Mouse (Mus musculus) lung, postnatal 14 days (tissue): ENCODE results near the gene Il4i1.

Experiments used
- DNase-seq: peaks from one replicate; pipeline ENCODE4 v3.0.0; 2021

The Il4i1 gene

GRCm38 (mm10) chr7:44850789-44851624 is 34.8 kb downstream of the Il4i1 start:
- DNase-seq, result no peak

DNA sequence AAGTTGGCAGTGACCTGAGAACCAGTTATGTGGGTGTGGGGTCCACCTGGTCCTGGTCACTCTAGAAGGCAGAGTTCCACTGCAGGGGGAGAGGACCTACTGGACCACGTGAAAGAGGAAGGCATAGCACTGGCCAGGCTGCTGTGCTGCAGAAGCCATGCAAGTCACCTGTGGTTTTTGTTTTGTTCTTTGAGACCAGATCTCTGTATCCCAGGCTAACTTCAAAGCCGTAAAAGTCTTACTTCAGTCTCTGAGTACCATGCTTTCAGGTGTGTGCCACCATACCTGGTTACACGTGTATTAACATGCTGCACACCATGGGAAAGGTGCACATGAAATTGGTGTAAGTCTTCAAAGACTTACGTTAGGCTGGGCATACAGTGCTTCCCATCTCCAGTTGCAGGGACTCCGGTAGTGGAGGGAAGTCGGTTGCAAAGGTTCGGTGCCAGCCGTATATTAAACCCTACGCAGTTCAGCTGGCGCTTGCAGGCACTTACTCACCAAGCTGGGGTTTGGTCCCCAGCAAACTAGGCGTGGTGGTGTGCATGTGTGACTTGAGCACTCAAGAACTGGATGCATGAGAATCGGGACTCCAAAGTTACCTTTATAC is 35.5 kb downstream of the Il4i1 start:
- DNase-seq, result no peak

- no peak for DNase-seq
Measured at GRCm38 (mm10) chr7:44852259-44853027, 36.3 kb downstream of the Il4i1 start.

GRCm38 (mm10) chr7:44853065-44853464 is 36.9 kb downstream of the Il4i1 start:
- no peak for DNase-seq

DNA sequence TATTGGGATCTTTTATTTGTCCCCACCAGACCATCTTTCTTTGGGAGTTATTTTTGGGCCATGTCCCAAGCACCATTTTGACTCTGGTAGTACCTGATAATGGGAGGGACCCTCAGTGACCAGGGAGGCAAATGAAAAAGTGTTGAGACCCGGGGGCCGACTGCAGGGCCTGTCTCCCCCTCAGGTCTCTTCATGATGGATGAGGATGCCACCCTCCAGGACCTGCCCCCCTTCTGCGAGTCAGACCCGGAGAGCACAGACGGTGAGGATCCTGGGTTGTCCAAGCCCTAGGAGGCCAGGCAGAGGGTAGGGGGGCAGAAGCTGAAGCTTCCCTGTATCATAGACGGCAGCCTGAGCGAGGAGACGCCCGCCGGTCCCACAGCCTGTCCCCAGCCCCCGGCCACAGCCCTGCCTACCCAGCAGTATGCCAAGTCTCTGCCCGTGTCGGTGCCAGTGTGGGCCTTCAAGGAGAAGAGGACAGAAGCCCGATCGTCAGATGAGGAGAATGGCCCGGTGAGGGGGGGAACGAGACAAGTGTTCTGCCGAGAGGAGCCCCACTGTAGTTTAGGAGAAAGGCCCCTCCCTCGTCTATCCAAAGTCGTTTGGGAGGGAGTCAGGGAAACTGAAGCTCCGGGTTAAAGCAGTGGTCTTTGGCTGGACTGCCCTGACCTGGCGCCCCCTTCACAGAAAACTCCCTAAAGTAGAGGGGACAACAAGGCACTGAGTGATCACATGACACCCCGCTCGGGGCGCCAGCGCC is 37.6 kb downstream of the Il4i1 start:
- no peak for DNase-seq

- DNase-seq, result peak; percentile 83
Measured at GRCm38 (mm10) chr7:44854356-44855031, 38.3 kb downstream of the Il4i1 start.

DNA sequence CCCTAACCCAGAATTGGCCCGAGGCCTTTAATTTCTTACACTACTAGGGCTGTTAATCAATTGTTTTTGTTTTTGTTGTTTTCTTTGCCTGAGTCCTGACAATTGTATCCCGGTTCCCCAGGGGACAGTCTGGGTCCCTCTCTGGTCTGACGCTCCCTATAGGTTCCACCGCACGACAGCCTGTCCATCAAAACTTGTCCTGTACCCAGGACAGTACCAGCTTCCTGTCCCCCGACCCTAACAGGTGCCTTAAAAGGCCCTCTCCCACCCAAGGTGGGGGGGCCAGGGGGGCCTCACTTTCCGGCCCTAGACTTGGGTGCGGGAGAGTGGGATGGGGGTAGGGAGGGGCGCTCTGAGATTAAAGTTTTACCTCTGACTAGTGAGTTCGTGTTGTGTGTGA is 38.8 kb downstream of the Il4i1 start:
- no peak for DNase-seq

DNA sequence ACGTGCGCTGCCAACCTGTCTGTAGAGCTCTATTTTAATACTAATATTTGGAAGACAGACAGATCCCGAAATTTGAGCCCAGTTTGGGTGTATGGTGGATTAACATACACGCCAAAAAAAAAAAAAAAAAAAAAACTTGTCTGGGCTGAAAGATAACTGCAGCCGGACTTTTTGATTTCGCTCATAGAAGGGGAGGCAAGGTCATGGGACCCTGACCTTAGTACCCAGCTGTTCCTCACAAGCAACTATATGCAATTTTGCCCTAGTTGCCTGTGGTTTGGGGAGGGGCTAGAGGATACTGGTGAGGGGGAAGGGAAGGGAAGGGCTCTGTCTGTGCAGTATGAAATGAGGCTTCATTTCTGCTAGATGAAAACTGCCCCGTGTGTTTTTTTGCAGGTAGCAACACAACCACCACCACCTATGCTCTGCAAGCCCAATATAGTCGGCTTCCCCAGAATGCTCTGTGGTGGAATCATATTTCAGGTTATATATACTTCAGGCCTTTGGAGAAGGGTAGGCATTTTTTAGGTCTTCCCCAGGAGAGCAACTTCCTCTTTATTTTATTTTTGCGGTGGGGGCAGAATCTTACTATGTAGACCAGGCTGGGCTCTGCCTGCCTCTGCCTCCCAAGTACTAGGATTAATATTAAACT is 40.2 kb downstream of the Il4i1 start:
- no peak for DNase-seq

DNA sequence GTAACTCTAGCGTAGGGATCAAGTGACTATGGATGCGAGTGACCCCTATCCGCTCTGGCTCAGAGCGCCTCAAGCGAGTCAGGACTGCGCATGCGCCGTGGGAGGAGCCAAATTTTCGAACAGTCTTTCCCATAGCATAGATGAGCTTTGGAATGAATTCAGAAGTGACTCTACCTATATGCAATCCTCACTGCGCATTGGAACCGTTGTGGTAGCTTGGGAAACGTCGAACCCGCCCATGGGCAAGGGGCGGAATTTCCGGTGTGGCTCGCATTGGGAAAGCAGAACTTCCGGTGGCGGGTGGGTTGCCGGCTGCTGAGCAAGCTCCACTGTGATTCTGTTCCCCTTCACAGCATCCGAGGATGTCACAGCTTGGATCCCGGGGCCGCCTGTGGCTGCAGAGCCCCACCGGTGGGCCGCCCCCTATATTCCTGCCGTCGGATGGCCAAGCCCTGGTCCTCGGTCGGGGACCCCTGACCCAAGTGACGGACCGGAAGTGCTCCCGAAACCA is 40.9 kb downstream of the Il4i1 start, which contains the start of gene Pnkp:
TSS of gene Pnkp (plus strand) at position 98 of the 511 bp plus-strand sequence.
- peak; percentile 85 for DNase-seq

- peak; percentile 50 for DNase-seq
Measured at GRCm38 (mm10) chr7:44857905-44858304, 41.7 kb downstream of the Il4i1 start.

GRCm38 (mm10) chr7:44859896-44860295 is 43.7 kb downstream of the Il4i1 start:
- DNase-seq, result no peak

DNA sequence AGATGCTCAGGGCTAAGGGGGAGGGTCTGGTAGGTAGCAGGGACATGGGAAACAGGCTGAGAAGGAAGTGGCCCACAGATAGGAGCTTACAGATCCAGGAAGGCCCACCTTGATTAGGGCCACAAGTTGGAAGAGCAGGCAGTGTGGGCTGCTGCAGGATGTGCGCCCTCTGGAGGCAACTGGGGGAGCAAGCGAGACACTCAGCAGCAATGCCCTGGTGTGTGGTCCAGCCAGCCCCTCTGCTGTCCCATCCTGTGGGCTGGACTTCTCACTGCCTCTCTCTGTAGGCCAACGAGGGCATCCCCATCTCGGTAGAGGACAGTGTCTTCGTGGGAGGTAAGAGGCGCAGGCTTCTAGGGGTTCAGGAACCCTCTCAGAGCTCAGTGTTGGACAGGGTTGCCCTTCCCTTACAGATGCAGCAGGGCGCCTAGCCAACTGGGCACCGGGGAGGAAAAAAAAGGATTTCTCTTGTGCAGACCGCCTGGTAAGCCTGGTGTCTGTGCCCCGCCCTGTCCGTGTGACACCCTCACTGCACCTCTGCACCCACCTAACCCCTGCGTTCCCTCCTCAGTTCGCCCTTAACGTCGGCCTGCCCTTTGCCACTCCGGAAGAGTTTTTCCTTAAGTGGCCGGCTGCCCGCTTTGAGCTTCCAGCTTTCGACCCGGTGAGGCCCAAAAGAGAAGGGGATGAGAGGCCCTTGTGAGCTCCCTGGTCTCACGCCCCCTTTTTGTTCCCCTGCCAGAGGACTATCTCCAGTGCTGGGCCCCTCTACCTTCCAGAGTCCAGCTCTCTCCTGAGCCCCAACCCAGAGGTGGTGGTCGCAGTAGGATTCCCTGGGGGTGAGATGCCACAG is 44.6 kb downstream of the Il4i1 start:
- DNase-seq, result peak; percentile 78

DNA sequence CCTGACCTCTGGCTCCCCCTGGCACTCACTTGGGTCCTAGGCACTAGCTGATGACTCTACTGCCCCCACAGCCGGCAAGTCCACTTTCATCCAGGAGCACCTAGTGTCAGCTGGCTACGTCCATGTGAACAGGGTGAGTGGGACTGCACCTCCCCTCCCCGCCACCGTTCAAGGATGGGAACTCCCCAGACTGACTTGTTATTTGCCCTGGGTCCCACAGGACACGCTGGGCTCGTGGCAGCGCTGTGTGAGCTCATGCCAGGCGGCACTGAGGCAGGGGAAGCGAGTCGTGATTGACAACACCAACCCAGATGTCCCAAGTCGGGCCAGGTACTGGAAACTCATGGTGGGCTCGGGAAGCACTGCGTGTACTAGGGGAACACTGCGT is 45.2 kb downstream of the Il4i1 start:
- no peak for DNase-seq

GRCm38 (mm10) chr7:44862434-44862833 is 46.2 kb downstream of the Il4i1 start:
- DNase-seq, result no peak

GRCm38 (mm10) chr7:44863210-44863609 is 47.0 kb downstream of the Il4i1 start:
- DNase-seq, result no peak

DNA sequence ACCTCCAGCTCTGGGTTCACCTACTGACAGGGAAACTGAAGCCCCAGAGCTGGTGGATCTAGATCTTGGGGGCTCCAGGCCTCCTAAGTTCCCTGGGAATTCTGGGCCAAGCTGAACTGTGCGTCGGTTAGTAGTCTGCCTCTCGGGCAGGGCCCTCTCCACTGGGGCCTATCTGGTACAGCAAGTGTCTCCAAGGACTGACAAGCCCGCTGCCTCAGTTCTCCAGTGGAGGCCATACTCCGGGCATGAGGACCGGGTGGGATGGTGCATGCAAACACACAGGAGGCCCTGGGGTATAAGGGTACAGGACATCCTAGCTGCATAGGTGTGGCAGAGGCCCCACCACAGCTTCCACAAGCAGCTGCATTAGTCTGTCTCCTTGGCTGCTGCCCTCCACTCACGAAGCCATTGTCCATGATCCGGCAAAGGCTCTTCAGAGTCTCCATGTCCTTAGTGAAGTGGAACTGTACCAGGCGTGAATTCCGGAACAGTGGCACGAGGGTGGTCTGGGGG is 47.9 kb downstream of the Il4i1 start:
- DNase-seq, result no peak

GRCm38 (mm10) chr7:44864595-44865542 is 48.7 kb downstream of the Il4i1 start:
- DNase-seq, result peak; percentile 37

- DNase-seq, result peak; percentile 66
Measured at GRCm38 (mm10) chr7:44866276-44867009, 50.3 kb downstream of the Il4i1 start.
